Mouse (Mus musculus) megakaryocyte, embryonic 14.5 days (primary cell): ENCODE measurements around the gene Poglut1.

Experiments used
- FLI1 ChIP-seq: IDR thresholded peaks from 2 replicates; pipeline ENCODE4 v1.6.1; 2012; ENCODE audit warnings: low read length, inconsistent platforms, mixed read lengths
- GATA1 ChIP-seq: IDR thresholded peaks from 3 replicates; pipeline ENCODE4 v1.6.1; 2012; ENCODE audit warnings: mixed read lengths, low read length, inconsistent platforms, borderline replicate concordance

DNA sequence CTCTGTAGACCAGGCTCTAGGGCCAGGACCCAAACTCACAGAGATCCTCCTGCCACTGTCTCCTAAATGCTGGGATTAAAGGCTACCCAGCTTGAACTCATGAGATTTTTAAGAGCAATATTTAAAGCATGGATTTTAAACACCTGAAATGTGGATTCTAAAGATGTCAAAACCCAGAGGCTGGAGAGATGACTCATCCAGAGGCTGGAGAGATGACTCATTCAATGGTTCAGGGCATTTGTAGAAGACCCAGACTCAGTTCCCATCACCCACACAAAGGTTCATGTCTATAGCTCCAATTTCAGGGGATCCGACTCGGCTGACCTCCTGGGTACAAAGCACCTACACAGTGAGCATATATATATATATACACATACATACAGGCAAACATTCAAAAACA is 30.9 kb downstream of the Poglut1 start:
- TF ChIP-seq GATA1 (no peak), FLI1 (no peak)
